11 mouse cellular contexts compared by ENCODE assay signal in the genomic region with DNA sequence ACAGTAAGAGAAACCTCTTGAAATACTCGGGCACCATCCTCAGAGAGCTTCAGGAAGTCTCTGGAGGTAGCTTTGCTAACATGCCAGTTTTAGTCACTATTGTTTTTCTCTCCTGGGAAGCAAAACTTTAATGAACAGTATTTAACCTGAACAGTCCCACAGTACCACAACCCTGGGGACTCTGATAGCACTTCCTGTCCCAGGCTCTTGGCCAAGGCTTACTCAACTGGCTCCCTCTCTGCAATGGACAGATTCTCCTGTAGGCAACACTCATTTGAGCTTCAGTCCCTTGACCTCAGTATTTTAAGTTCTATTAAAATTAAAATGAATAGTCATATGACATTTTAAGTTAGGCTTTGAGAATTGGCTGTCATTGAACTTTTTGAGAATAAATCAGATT.
A peak's percentile ranks its signal among the peaks of the same experiment; 100 is the strongest.
DNase-seq lines count a peak whose midpoint lies in the region; ATAC-seq lines count a peak whose summit lies in the region.
"Had no signal": no experiment of that assay in that cellular context is flagged by ENCODE, and none has a peak within 500 bp of the region (broad histone marks: within the 10 kb centered on the region; RNA-seq: fewer than 3 reads in every experiment).

No protein-coding gene starts in this region.

- H3K36me3 ChIP-seq in intestine, embryonic 15.5 days: no peaks in the 10 kb centered on the region
- H3K36me3 ChIP-seq in neural tube, embryonic 15.5 days: no peaks in the 10 kb centered on the region

- no peak overlapping the region for H3K4me3 ChIP-seq in intestine, embryonic 15.5 days (replicated peaks)
- H3K4me3 ChIP-seq in neural tube, embryonic 15.5 days (replicated peaks): no peak overlapping the region

- H3K9ac ChIP-seq in intestine, embryonic 15.5 days: no peak overlapping the region
- H3K9ac ChIP-seq in neural tube, embryonic 15.5 days (replicated peaks): no peak overlapping the region

- no peaks in the 10 kb centered on the region for H3K4me1 ChIP-seq in intestine, embryonic 15.5 days (replicated peaks)
- no peaks in the 10 kb centered on the region for H3K4me1 ChIP-seq in neural tube, embryonic 15.5 days

- H3K4me2 ChIP-seq in intestine, embryonic 15.5 days (replicated peaks): peak overlapping the region; percentile 26; the same call in 1 of the 2 replicates
- peak overlapping the region; percentile 17 for H3K4me2 ChIP-seq in neural tube, embryonic 15.5 days

- no peaks in the 10 kb centered on the region for H3K27me3 ChIP-seq in intestine, embryonic 15.5 days (replicated peaks)
- H3K27me3 ChIP-seq in neural tube, embryonic 15.5 days (replicated peaks): no peaks in the 10 kb centered on the region

- H3K27ac ChIP-seq in intestine, embryonic 15.5 days: no peak overlapping the region
- H3K27ac ChIP-seq in neural tube, embryonic 15.5 days (replicated peaks): no peak overlapping the region

- WGBS in intestine, embryonic 15.5 days: 23% methylated on average over 1 of the region's 1 CpGs
- WGBS in neural tube, embryonic 15.5 days: 39% methylated on average over 1 of the region's 1 CpGs

- peak; percentile 64 for DNase-seq in adrenal gland, postnatal 10 days
- no peak for DNase-seq in adrenal gland, adult 18-20 months (ENCODE audit: low spot score in 2 of 2)
- DNase-seq in lung, adult 18-20 months: peak; percentile 6 to 14
- no peak for DNase-seq in lung, postnatal 25 days (ENCODE audit: low spot score)
- no peak for DNase-seq in cerebellum, adult 8-10 months
- no peak for DNase-seq in right cerebral cortex, postnatal 25 days
- DNase-seq: cerebellum, adult 11-12 months; kidney, postnatal 4 days; thymus, postnatal 25 days had no signal

- no peaks in the 10 kb centered on the region for H3K9me3 ChIP-seq in intestine, embryonic 15.5 days
- H3K9me3 ChIP-seq in neural tube, embryonic 15.5 days (replicated peaks): no peaks in the 10 kb centered on the region

- ATAC-seq in intestine, embryonic 15.5 days: no peak
- no peak for ATAC-seq in neural tube, embryonic 15.5 days (ENCODE audit: low FRiP score)

Comparison
In these comparisons a context has a peak if more than half of its experiments do, and no peak if none do; other contexts are left out.
1. DNase-seq: peak in adrenal gland, postnatal 10 days (single experiment) and lung, adult 18-20 months (2 of 2); none in adrenal gland, adult 18-20 months (0 of 2), lung, postnatal 25 days (single experiment), cerebellum, adult 8-10 months (single experiment) and right cerebral cortex, postnatal 25 days (single experiment).